Mouse (Mus musculus) forebrain, embryonic 12.5 days (tissue): ENCODE results near the gene Plxnb2. TPM values are rescaled to one million over a fixed set of nuclear protein-coding genes. Genes with fewer than 3 reads are reported as not detected.
A peak's percentile ranks its signal among the peaks of the same experiment; 100 is the strongest.

Experiments
- ATAC-seq: fragments of 200-750 bp; cut with Nextera tagmentation; 2 replicates; pipeline ENCODE4 v1.8.0; 2017; ENCODE audit warnings: moderate TSS enrichment; ENCODE audit not compliant: low FRiP score
- H3K27ac ChIP-seq: fragments of 300-500 bp; sonication (generic); 2 replicates; pipeline ENCODE4 v1.5.1; 2016; ENCODE audit warnings: mild to moderate bottlenecking
- H3K27me3 ChIP-seq: fragments of 300-500 bp; sonication (generic); 2 replicates; pipeline ENCODE4 v1.6.1; 2016; ENCODE audit warnings: mild to moderate bottlenecking
- H3K36me3 ChIP-seq: fragments of 300-500 bp; sonication (generic); replicated peaks from 2 replicates; pipeline ENCODE4 v1.6.1; 2016; ENCODE audit warnings: mild to moderate bottlenecking
- H3K4me1 ChIP-seq: fragments of 300-500 bp; sonication (generic); 2 replicates; pipeline ENCODE4 v1.6.1; 2016
- H3K4me2 ChIP-seq: fragments of 300-500 bp; sonication (generic); 2 replicates; pipeline ENCODE4 v1.6.1; 2016; ENCODE audit warnings: mild to moderate bottlenecking, moderate library complexity
- H3K4me3 ChIP-seq: fragments of 300-500 bp; sonication (generic); replicated peaks from 2 replicates; pipeline ENCODE4 v1.5.1; 2016; ENCODE audit warnings: mild to moderate bottlenecking
- H3K9ac ChIP-seq: fragments of 300-500 bp; sonication (generic); 2 replicates; pipeline ENCODE4 v1.6.1; 2016; ENCODE audit warnings: mild to moderate bottlenecking
- H3K9me3 ChIP-seq: fragments of 300-500 bp; sonication (generic); 2 replicates; pipeline ENCODE4 v1.6.1; 2016
- WGBS: fragments of 180-500 bp; shearing (Covaris S2); methylation state at CpG from one replicate; pipeline ENCODE4 v1.1.7; 2016; 5-methylcytosine and 5-hydroxymethylcytosine counted together
- polyA plus RNA-seq: library from polyadenylated mRNA; unstranded; fragments of >200 nt; fragmentation: Nextera tagmentation; extraction: Ambion mirVana; gene quantifications from 2 replicates; pipeline ENCODE4 v1.2.1, GENCODE M21; 2016

The Plxnb2 gene
- polyA plus RNA-seq, 1 experiment from 2014 or later: 174 TPM

DNA sequence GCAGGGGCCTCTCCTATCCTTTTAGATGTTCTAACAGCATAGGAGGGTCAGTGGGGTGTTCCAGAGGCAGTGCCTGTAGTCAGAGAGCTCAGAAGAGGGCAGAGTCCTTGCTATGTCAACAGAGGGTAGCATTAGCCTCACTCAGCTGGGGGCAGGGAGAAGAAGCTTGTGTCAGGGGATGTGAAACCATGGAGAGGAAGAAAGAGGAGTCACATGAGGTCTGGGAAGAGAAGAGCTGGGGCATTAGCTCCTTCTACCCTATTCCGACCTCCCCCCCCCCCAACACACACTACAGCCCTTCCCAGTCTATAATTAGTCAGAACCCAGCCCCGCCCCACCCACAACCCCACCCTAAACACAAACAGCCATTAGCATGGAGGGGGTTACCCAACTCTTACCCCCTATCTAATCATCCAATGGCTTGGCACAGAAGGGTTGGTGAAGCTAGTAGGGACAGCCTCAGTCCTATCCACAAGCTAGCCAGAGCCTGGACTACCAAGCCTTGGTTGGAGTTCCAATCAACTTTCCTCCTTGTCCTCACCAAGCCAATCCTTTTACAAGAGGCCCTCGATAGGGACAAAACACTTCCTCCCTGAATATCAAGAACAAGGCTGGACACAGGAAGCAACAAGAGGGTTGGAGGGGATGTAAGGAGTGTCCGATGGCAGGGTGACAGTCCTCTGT is 2.9 kb downstream of the Plxnb2 start:
- 0 out of 2 replicates have a peak, but pooled peaks cover 2% of the 10 kb centered on the region for H3K36me3 ChIP-seq
- peak overlapping the region; percentile 92 for H3K4me2 ChIP-seq
- 69% methylated on average over 4 of the region's 4 CpGs for whole genome bisulfite sequencing
- H3K27ac ChIP-seq: peak overlapping the region; percentile 58
- peak overlapping the region; percentile 97 for H3K9ac ChIP-seq
- H3K9me3 ChIP-seq: no peaks in the 10 kb centered on the region
- no peaks in the 10 kb centered on the region for H3K27me3 ChIP-seq
- peak overlapping the region; percentile 85 for H3K4me3 ChIP-seq
- peaks cover 93% of the 10 kb centered on the region for H3K4me1 ChIP-seq
- ATAC-seq: no peak

DNA sequence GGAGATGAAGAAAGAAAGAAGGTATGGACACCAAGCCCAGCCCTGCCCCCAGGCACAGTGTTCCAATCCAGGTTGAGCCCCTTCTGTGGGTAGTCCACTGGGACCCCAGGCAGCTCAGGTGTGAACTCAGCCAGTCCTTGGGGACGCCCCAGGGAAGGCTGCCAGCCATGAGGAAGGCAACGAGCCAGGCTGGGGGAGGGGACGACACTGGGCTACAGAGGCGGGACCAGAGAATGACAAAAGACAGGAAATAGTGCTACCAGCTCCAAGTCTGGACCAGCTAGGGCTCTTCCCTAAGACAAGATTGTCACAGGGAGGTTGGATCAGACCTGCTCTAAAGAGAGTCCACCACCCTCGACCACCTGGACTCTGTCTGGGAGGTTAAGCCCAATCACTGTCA is 3.5 kb downstream of the Plxnb2 start:
- Histone ChIP-seq H3K4me3 (peak overlapping the region; percentile 11; the same call in 1 of the 2 replicates), H3K9me3 (no peaks in the 10 kb centered on the region), H3K4me1 (peaks cover 93% of the 10 kb centered on the region), H3K27me3 (no peaks in the 10 kb centered on the region), H3K36me3 (0 out of 2 replicates have a peak, but pooled peaks cover 2% of the 10 kb centered on the region), H3K27ac (peak overlapping the region; percentile 58), H3K4me2 (peak overlapping the region; percentile 92), H3K9ac (peak overlapping the region; percentile 42)
- WGBS: 13% methylated on average over 5 of the region's 5 CpGs
- ATAC-seq: no peak

DNA sequence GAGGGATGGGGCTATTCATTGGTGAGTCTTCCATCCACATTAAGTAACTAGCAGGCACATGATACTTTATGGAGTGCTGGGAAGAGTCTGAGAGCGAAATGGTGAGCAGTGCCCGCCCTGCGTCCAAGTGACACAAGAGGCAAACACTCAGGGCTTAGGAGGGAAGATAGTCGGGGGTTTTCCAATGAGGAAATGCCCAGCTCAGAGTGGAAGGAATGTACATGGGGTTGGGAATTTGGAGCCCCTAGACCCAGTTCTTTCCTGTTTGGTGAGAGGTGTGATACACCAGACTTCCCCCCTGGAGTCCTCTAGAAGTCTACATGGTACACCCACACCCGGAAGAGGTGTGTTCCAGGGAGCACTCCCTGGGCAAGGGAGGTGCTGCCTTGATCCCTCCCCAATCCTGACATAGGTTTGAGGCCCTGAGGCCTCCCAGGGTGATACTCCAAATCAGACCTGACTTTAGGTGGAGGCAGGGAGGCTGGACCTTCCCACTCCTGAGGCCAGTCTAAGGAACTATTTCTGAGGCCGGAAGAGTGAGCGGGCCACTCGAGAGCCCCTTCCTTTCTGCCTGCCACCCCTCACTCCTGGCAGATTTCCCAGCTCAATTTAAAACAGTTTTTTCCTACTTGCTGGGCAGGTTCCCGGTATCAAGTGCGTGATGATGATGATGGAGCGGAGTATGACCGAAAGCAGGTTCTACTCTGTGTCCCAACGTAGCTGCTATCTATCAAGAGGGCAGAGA is 5.0 kb downstream of the Plxnb2 start:
- 0 out of 2 replicates have a peak overlapping the region, but pooled peaks have one; percentile 36 for H3K27ac ChIP-seq
- ATAC-seq: no peak
- H3K4me1 ChIP-seq: peaks cover 93% of the 10 kb centered on the region
- peaks cover 6% of the 10 kb centered on the region; the same call in 1 of the 2 replicates for H3K36me3 ChIP-seq
- no peak overlapping the region for H3K4me2 ChIP-seq
- no peak overlapping the region for H3K4me3 ChIP-seq
- no peak overlapping the region for H3K9ac ChIP-seq
- WGBS: 79% methylated on average over 13 of the region's 13 CpGs
- no peaks in the 10 kb centered on the region for H3K27me3 ChIP-seq
- no peaks in the 10 kb centered on the region for H3K9me3 ChIP-seq

DNA sequence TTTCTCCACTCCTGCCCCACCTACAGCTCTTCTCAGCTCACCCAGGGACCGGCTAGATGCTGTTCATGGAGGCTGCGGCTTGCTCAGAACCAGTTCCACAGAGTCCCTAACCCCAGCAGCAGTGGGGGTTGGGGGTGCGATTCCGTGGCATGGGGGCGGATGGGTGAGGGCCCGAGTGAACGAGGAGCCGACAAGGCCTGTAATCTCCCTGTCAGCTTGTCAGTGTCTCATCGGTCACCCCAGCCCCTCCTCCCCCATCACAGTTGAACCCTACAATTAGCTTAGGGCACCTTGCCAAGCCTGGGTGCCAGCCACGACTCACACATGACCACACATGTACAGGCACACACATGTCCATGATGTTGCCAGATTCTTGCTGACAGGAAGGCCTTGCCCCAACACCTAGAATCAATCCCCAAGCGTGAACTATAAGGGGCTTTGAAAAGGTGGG is 5.7 kb downstream of the Plxnb2 start:
- WGBS: 56% methylated on average over 11 of the region's 11 CpGs
- H3K9me3 ChIP-seq: no peaks in the 10 kb centered on the region
- ATAC-seq: no peak
- H3K27ac ChIP-seq: no peak overlapping the region
- H3K27me3 ChIP-seq: no peaks in the 10 kb centered on the region
- peaks cover 98% of the 10 kb centered on the region for H3K4me1 ChIP-seq
- H3K9ac ChIP-seq: no peak overlapping the region
- H3K4me2 ChIP-seq: peak overlapping the region; percentile 92
- no peak overlapping the region for H3K4me3 ChIP-seq
- peaks cover 10% of the 10 kb centered on the region for H3K36me3 ChIP-seq

DNA sequence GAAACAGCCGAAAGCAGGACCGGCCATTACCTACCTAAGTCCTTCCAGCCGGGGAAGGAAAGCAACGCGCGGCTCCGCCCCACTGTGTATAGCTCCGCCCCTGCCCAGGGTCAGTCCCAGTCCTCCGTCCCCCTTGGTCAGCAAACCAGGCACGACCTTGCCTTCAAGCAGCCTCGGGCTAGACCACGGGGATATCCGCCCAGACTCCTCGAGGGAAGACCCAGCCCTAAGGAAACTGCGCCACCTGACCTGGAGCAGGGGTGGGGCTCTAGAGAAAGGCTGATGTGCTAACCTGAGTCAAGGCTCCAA is 6.7 kb downstream of the Plxnb2 start:
- Histone ChIP-seq H3K27me3 (no peaks in the 10 kb centered on the region), H3K4me1 (peaks cover 98% of the 10 kb centered on the region), H3K9me3 (no peaks in the 10 kb centered on the region), H3K4me3 (peak overlapping the region; percentile 49), H3K36me3 (peaks cover 19% of the 10 kb centered on the region), H3K27ac (no peak overlapping the region), H3K4me2 (peak overlapping the region; percentile 92), H3K9ac (peak overlapping the region; percentile 68)
- peak; percentile 45 for ATAC-seq
- 1% methylated on average over 15 of the region's 15 CpGs for WGBS

DNA sequence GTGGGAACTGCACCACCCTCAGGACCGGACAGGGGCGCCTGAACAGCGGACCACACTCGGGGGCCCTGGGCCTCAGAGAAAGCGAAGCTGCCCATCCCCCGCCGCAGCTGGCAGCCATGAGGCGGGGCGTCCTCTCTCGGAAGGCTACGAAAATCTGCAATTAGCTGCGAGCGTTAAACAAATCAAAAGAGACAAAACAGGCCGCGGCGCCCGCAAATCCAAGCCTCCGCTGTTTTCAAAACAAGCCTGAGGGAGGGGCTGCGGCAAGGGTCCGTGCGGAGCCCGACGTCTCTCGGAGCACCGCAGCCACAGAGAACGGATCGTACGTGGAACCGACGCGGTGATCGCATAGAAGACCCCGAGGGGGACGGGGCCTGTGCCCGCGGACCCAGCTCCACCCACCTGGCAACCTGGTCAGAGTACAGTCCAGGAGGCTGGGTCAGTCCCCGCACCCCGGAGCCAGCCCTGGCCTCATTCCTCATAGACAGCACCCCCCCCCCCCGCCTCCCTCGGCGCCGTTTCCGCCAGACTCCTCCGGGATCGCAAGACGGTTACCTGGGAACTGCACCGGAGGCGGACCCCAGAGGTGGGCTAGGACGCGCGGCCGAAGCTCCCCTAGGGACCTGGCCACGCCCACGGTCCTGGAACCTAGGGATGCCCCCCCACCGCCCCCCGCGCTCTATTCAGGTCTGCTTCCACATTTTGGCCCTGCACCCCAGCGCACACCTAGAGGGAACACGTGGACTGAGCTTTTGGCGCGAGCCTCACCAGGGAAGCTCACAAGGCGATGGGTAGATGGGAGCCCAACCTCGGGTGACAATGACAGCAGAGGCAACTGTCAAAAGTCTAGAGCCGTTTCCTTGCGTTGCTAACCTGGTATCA is 7.3 kb downstream of the Plxnb2 start:
- Histone ChIP-seq H3K9me3 (no peaks in the 10 kb centered on the region), H3K4me3 (peak overlapping the region; percentile 49), H3K9ac (peak overlapping the region; percentile 68), H3K4me1 (peaks cover 95% of the 10 kb centered on the region), H3K27me3 (no peaks in the 10 kb centered on the region), H3K36me3 (peaks cover 25% of the 10 kb centered on the region), H3K4me2 (peak overlapping the region; percentile 92), H3K27ac (peak overlapping the region; percentile 86)
- ATAC-seq: peak; percentile 65
- WGBS: under 1% methylated on average over 62 of the region's 65 CpGs

DNA sequence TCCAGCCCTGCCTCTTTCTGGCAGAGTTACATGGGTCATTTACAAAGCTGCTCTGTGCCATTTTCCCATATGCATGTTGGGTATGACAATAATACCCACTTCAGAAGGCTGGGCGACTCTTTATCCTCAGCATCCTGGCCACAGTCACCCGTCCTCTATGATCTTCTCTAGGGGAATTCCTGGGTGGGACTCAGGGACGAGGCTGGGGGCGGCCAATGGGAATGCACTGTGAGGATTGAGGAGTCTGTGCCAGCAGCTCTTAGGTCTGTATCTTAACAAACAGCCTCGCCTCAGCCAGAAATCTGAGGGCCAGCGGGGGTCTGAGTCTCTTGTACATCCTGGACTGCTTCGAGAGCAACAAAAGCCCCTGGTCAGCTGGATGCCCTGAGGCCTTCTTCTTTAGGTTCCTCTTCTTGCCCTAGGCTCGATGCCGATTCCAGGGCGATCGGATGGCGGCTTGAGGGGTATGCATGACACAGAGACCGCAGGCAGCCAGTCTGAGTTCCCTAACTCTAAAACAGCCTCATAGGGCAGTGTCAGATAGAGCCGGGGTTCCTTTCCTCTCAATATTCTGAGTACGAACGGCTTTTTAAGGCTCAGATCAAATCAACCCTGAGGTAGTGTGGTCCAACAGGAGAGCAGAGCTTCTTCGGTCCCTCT is 8.2 kb downstream of the Plxnb2 start:
- no peak for ATAC-seq
- H3K4me3 ChIP-seq: peak overlapping the region; percentile 49
- WGBS: 23% methylated on average over 17 of the region's 17 CpGs
- H3K4me1 ChIP-seq: peaks cover 86% of the 10 kb centered on the region
- peak overlapping the region; percentile 92 for H3K4me2 ChIP-seq
- H3K9me3 ChIP-seq: no peaks in the 10 kb centered on the region
- H3K36me3 ChIP-seq: peaks cover 33% of the 10 kb centered on the region
- H3K27me3 ChIP-seq: no peaks in the 10 kb centered on the region
- peak overlapping the region; percentile 68 for H3K9ac ChIP-seq
- peak overlapping the region; percentile 86 for H3K27ac ChIP-seq

DNA sequence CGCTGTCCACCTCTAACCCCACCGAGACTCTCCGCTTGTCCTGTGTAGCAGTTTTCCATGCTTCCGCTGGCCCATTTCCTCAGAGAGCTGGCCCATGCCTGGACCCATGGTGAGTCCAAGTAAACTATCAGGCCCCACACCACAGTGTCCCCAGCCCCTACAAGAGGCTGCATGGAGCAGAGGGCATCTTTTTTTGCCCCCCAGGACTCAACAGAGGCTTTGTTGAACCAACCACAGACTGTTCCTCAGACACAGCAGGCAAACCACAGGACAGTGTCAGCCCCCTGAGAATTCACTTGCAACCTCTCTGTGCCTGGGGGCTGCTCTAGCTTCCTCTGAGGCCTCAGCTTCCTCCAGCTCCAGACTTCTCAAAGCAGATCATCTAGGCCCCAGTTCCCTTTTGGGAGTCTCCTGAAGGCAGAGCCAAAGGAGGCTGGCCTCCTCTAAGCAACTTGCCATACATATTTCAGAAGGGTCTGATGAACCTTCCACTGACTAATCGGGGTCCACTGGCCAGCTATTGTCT is 9.0 kb downstream of the Plxnb2 start:
- Histone ChIP-seq H3K4me1 (peaks cover 78% of the 10 kb centered on the region), H3K9ac (no peak overlapping the region), H3K9me3 (no peaks in the 10 kb centered on the region), H3K27me3 (no peaks in the 10 kb centered on the region), H3K36me3 (peaks cover 39% of the 10 kb centered on the region), H3K27ac (no peak overlapping the region; the same call in 1 of the 2 replicates), H3K4me2 (peak overlapping the region; percentile 8), H3K4me3 (no peak overlapping the region)
- 94% methylated on average over 5 of the region's 5 CpGs for WGBS
- no peak for ATAC-seq

DNA sequence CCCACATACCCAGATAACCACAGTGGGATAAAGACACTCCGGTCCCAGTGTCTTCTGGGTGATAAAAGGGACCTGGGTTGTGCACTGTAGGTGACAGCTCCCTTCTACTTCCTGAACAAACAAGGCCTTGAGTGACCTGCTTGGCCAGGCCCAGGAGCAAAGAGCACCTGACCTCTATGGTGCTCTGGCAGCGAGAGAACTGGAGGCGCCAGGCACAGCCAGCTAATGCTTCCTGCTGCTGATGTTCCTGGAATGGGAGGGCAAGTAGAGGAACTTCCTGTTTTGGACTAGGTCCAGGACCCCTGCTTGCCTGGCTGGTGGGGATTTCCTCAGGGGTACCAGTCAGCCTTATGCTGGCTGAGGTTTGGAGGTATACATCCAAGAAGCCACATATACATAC is 10.5 kb downstream of the Plxnb2 start:
- Histone ChIP-seq H3K36me3 (peaks cover 54% of the 10 kb centered on the region), H3K4me1 (peaks cover 63% of the 10 kb centered on the region), H3K9me3 (no peaks in the 10 kb centered on the region), H3K4me2 (no peak overlapping the region), H3K27me3 (no peaks in the 10 kb centered on the region), H3K4me3 (no peak overlapping the region), H3K27ac (no peak overlapping the region), H3K9ac (no peak overlapping the region)
- 80% methylated on average over 3 of the region's 3 CpGs for WGBS
- no peak for ATAC-seq

DNA sequence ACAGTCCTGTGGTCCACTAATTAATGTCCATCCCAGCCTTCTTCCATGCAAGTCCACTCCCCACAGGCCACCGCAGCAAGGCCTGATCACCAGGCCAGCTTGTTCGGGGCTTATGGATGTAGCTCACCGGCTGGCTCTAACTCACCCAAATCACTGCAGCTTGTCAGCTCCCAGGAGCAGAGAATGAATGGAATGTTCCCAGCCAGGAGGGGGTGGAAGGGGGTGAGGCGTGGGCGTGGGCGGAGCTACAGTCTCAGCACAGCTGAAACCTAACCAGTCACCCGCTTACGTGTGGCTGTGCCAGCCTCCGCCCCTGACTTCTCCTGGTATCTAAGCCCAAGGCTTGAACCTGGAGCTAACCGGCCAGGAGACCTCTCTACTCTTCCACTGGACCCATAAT is 11.2 kb downstream of the Plxnb2 start:
- Histone ChIP-seq H3K4me2 (peak overlapping the region; percentile 26), H3K4me3 (no peak overlapping the region), H3K27me3 (no peaks in the 10 kb centered on the region), H3K36me3 (peaks cover 61% of the 10 kb centered on the region), H3K27ac (peak overlapping the region; percentile 65), H3K9ac (peak overlapping the region; percentile 36), H3K9me3 (no peaks in the 10 kb centered on the region), H3K4me1 (peaks cover 56% of the 10 kb centered on the region)
- 4% methylated on average over 10 of the region's 10 CpGs for WGBS
- peak; percentile 62 for ATAC-seq

DNA sequence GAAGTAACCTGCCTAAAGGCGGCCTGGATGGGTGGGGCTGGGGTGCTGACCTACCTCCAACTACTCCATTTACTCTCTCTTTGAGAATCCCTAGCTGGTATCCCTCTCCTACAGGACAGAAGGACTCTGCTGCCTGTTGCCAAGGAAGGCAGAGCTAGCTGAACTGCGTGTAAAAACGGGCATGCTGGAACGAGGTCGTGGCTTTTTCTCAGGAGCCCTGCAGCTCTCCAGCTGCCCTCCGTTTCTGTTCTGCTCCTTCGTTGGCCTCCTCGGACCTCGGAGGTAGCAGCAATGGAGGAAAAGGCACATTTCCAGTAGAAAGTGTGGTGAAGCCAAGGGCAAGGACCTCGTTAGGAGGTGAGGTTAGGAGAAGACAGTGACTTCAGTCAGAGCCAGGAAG is 11.7 kb downstream of the Plxnb2 start:
- Histone ChIP-seq H3K27me3 (no peaks in the 10 kb centered on the region), H3K36me3 (peaks cover 66% of the 10 kb centered on the region), H3K9me3 (no peaks in the 10 kb centered on the region), H3K4me3 (no peak overlapping the region), H3K4me2 (peak overlapping the region; percentile 26), H3K9ac (no peak overlapping the region), H3K27ac (peak overlapping the region; percentile 65), H3K4me1 (peaks cover 51% of the 10 kb centered on the region)
- 62% methylated on average over 10 of the region's 10 CpGs for WGBS
- no peak for ATAC-seq
